Mouse (Mus musculus) right cerebral cortex, postnatal 4 days (tissue): Measurements from ENCODE around the gene Abl2.

Source experiments
- DNase-seq: peaks from one replicate; pipeline ENCODE4 v3.0.0-alpha.2; 2022

Abl2 gene

DNA sequence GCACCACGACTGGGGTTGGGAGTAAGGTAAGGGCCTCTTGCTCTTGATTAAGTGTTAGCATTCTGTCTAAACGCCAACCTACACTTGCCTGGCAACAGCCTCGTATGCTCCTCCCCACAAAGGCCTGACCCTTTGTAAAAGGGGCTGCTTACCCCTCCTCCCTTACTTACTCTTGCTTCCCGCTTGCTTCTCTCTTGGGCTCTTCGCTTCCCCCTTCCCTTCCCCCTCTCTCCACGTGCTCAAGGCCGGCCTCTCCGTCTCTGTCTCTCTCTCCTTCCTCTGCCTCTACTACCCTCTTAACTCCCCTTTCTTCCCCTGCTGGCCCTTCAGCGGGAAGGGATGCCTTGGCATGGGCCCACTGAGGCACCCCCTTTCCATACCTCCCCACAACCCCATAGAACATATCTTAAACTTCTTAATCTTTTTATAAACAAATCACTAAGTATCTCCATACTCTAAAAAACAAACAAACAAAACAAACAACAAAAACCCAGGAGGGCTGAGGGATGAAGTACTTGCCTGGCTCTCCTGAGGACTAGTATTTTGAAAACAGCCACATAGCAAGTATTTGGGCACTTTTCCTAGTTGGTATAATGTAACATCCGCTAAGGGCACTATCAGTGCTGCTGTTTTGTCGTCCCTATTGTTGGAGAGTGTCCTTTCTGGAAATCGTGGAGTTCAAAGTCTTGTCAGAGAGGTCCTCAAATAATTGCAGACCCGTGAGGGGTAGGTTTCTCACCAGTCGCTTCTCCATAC, 114.3 kb downstream of the Abl2 start:
- DNase-seq = no peak

DNA sequence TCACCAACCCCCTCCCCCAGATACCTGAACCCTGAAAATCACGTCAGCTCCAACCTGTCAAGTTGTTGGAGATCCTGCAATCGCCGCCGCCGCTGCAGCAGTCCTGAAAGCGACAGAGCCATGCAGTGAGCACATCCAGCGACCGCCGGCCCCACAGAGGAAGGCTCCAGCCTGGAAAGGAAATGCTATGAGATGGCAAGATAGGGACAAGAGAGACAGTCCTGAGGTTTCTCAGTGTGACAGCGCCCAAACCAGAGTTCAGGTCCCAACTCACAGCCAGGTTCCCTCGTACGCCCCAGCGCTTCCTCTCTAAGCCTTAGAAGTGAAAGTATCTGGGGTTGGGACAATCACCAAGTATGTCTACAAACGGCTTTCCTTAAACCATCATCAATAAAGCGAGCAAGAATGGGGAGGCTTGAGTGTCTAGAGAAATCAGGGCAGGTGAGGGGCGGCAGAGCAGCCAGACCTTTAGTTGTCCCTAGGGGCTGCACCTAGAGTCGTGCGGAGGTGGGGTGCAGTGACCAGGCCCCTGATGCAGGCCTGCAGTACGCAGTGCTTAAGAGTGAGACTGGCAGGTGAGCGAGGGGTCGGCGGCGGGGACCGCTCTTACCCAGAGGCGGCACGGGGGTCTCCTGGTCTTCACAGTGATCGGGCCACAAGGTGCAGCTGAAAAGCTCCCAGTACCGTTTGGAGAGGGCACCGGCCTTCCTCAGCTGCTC, 115.0 kb downstream of the Abl2 start:
- DNase-seq = no peak

DNA sequence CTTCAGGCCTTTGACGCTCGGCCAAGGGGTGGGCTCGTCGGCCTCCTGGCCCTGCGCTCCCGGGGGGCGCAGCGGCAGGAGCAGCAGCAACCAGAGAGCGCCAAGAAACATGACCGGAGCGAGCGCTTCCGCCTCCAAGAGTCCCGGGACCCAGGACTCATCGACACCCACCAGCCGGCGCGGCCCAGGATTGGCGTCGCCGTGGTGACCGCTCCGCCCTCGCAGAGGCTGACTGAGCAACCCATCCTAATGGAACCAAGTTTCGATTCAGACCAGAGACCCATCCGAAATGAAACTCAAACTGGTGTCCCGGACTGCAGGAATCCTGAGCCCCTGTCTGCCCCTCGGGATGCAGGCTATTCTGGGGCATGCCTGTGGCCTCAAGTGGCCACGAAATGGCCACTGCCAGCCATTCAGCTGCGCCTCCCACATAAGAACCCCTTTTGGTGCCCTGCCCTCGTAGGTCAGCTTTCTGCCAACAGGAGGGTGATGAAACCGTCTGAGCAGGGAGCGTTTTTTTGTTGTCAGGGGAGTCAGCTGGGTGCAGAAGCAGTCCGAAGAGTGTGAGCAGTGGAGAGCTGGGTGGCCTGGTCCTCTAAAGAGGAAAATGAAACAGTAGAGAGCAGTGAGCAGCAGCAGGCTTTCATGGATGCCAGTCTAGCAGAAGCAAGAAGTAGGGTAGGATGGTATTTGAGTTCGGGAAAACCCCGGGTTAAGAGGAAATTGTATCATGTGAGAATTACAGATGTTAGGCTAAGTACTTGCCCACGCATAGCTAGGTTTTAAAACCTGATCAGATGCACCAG, 115.8 kb downstream of the Abl2 start, which contains the start of gene Tor3a:
Gene Tor3a, minus strand, starts transcription at position 162 of the 806 bp plus-strand sequence.
- DNase-seq = peak; percentile 50

DNA sequence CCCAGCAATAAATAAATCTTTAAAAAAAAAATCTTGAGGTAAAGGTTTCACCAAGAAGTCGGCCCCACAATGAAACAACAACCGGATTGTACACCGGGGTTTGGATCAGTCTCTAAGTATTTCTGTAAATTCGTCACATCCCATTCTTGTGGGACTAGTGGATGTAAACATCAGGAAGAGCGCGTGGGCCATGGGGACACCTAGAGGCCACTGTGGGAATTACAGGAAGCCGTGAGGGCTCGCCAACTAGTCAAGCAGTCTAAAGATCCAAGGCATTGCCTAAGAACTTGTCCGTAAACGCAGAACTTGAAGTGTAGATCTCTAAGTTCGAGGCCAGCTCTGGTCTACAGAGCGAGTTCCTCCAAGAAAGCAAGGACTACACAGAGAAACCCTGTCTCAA, 117.6 kb downstream of the Abl2 start:
- peak; percentile 52 for DNase-seq

DNA sequence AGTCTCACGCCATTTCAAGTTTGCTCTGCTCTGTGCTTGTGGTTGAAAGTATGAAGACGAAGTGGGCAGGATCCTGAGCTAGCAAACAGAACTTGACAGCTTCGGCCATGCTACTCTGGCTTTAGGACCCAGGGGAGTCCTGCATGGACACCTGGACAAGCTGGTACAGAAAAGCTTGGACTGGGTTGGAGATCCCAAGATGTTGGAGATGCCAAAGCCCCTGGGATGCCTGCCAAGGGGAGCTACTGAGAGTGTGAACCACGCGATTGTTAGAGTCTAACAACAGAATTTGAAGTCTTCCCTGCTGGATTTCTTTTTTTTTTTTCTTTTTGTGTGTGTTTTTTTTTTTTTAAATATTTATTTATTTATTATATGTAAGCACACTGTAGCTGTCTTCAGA, 118.0 kb downstream of the Abl2 start:
- peak; percentile 38 for DNase-seq

DNA sequence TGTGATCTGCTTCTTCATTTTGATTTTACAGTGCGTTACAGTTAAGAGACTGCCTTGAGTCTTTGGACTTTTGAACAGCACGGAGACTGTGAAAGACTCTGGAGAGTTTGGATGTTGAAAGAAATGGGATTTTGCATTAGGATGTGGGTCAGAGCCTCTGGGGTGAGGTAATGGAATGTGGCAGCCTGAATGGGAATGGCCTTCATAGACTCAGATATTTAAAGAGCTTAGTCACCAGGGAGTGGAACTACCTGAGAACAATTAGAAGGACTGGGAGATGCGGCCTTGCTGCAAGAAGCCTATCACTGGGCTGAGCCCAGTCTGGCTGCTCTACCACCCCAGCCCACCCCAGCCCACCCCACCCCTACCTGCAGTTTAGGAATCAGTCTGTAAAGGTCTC, 118.6 kb downstream of the Abl2 start:
- no peak for DNase-seq

DNA sequence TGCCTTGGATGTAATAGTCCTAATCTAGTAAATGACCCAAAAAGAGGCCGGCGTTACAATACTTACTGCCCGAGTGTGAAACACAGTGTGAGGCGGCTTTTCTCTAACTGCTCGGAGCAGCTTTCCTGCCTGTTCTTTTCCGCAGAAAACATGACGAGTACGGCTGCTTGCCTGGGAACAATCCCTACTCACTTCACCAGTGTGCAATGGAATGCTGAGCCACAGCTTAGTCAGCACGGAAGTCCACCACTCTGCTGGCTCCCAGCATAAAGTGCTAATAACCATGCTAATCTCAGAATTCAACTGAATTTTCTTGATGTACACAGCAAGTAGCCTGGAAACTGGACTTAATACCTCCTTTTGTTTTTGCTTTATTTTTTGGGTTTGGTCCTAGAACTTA, 121.0 kb downstream of the Abl2 start:
- no peak for DNase-seq

DNA sequence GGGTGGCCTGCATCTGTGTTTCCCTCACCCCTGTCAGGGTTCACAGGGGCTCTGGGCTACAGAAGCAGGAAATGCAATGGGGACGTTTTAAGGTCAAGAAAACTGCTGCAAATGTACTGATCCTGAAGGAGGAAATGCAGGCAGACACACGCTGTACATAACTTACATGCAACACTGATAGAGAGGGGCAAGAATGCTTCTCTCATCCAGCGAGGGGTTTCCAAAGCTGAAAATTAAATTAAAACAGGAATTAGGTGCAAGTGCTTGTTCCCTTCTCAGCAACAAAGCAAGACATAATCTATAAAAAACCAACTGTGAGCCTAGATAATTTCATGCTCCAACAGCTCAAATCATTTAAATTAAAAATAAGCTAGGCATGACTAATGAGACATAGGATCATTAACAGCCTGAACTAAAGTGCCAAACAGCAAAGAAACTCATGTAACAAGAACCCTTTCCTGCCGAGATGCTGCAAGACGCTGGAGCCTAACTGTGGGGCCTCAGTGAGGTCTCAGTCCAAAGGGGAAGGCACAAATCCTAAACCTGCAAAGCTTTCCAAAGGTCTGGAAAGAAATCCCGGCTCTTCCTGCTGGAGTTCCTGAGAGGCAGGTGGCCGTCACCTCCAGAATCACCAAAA, 127.6 kb downstream of the Abl2 start:
- no peak for DNase-seq
